ENCODE assay signal across 29 mouse cellular contexts in the genomic region with DNA sequence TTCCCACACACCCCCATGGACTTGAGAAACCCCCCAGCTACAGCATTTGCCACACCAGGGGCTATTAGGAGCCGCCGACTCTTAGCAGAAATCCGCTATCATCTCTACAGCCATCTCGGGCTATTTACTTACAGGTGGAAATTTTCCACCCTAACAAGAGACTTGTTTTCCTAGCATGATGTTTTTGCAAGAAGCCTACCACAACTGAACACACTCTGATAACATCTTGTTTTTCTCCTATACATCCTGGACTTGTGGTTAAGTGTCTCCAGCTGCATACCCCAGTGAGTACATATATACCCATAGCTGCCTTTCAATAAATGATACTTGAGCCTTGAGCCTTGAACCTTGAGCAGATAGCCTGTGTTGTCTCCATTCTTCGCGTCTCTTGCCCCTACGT.
"Had no signal": no experiment of that assay in that cellular context is flagged by ENCODE, and none has a peak within 500 bp of the region (broad histone marks: within the 10 kb centered on the region; RNA-seq: fewer than 3 reads in every experiment).

No protein-coding gene starts in this region.

- H3K36me3 ChIP-seq: heart, embryonic 10.5 days; heart, embryonic 12.5 days; heart, embryonic 13.5 days; heart, embryonic 15.5 days; hindbrain, embryonic 10.5 days; hindbrain, embryonic 12.5 days; hindbrain, embryonic 13.5 days; hindbrain, embryonic 15.5 days; intestine, embryonic 15.5 days; kidney, embryonic 15.5 days had no signal

- DNase-seq: heart, postnatal 10 days; heart, postnatal 14 days; heart, postnatal 36 days; heart, postnatal 4 days; kidney, adult 11 months; kidney, adult 18-20 months; kidney, adult 2 months; kidney, adult 8-10 months; kidney, adult 9 months; kidney, postnatal 10 days; kidney, postnatal 14 days; kidney, postnatal 25 days; kidney, postnatal 36 days; layer of hippocampus, adult 9-11 months; layer of hippocampus, postnatal 36 days had no signal

- H3K27me3 ChIP-seq: heart, embryonic 12.5 days; heart, embryonic 13.5 days; heart, embryonic 15.5 days; hindbrain, embryonic 12.5 days; hindbrain, embryonic 13.5 days; hindbrain, embryonic 15.5 days; intestine, embryonic 15.5 days; kidney, embryonic 15.5 days had no signal

- H3K27ac ChIP-seq: heart, embryonic 10.5 days; heart, embryonic 13.5 days; heart, embryonic 15.5 days; hindbrain, embryonic 10.5 days; hindbrain, embryonic 12.5 days; hindbrain, embryonic 13.5 days; hindbrain, embryonic 14.5 days; hindbrain, embryonic 15.5 days; hindbrain, postnatal 0 days; intestine, embryonic 15.5 days; kidney, embryonic 15.5 days; kidney, postnatal 0 days; layer of hippocampus, adult 2 months had no signal

- H3K4me3 ChIP-seq: heart, embryonic 10.5 days; heart, embryonic 12.5 days; heart, embryonic 13.5 days; heart, embryonic 15.5 days; hindbrain, embryonic 10.5 days; hindbrain, embryonic 12.5 days; hindbrain, embryonic 13.5 days; hindbrain, embryonic 15.5 days; intestine, embryonic 15.5 days; kidney, embryonic 15.5 days; layer of hippocampus, adult 2 months had no signal

- H3K4me1 ChIP-seq: heart, embryonic 10.5 days; heart, embryonic 12.5 days; heart, embryonic 13.5 days; heart, embryonic 15.5 days; hindbrain, embryonic 10.5 days; hindbrain, embryonic 12.5 days; hindbrain, embryonic 13.5 days; hindbrain, embryonic 15.5 days; intestine, embryonic 15.5 days; kidney, embryonic 15.5 days had no signal
